Mouse (Mus musculus) bone marrow macrophage, adult 2 months (primary cell): ENCODE data around the gene Prl2c5.
"Not testable (repeated sequence)": the region's sequence is repeated elsewhere in the genome, so short reads cannot be mapped to it uniquely, and the experiment has no call there.

Experiments
- CTCF ChIP-seq: IDR thresholded peaks from 2 replicates; pipeline ENCODE4 v1.5.1; 2012; ENCODE audit warnings: low read depth, mild to moderate bottlenecking, low read length, moderate library complexity
- POLR2A ChIP-seq: IDR thresholded peaks from 2 replicates; pipeline ENCODE4 v1.6.1; 2012; ENCODE audit warnings: mild to moderate bottlenecking, low read depth, low read length, borderline replicate concordance

- TF ChIP-seq CTCF, POLR2A: not testable (repeated sequence)
Measured at GRCm38 (mm10) chr13:13220231-13220630, 37.7 kb downstream of the Prl2c5 start.
